Mouse (Mus musculus): Measurements from ENCODE around the gene Dnal1. TPM values are rescaled to one million over a fixed set of nuclear protein-coding genes. Genes with fewer than 3 reads are reported as not detected.

Dnal1 gene
- polyA plus RNA-seq, 1 experiment = 55.1 TPM

Other genes with a start within 250 kb of the Dnal1 start
- 71.7 and 73.3 TPM in 2 replicates for gene Numb, start 192.4 kb upstream of the Dnal1 start, polyA plus RNA-seq (2012; rRNA removed)
- gene Riox1, start 163.8 kb upstream of the Dnal1 start, polyA plus RNA-seq (2012; rRNA removed) = 11.5 and 12.0 TPM in 2 replicates
- gene Heatr4, start 129.5 kb upstream of the Dnal1 start, polyA plus RNA-seq (2012; rRNA removed) = 0.04 and 0.06 TPM in 2 replicates
- gene Acot2, start 126.5 kb upstream of the Dnal1 start, polyA plus RNA-seq (2012; rRNA removed) = 7.2 and 8.7 TPM in 2 replicates
- gene Acot1, start 104.9 kb upstream of the Dnal1 start, polyA plus RNA-seq (2012; rRNA removed) = 15.6 and 15.7 TPM in 2 replicates
- gene Acot4, start 76.0 kb upstream of the Dnal1 start, polyA plus RNA-seq (2012; rRNA removed) = 1.8 and 2.0 TPM in 2 replicates
- gene Gm49366, start 75.4 kb upstream of the Dnal1 start, polyA plus RNA-seq (2012; rRNA removed) = not detected in 2 replicates
- 1.7 TPM in 2 replicates for gene Acot3, start 62.2 kb upstream of the Dnal1 start, polyA plus RNA-seq (2012; rRNA removed)
- 2.7 and 3.5 TPM in 2 replicates for gene Acot5, start 45.0 kb upstream of the Dnal1 start, polyA plus RNA-seq (2012; rRNA removed)
- 5.8 and 5.9 TPM in 2 replicates for gene Acot6, start 13.7 kb upstream of the Dnal1 start, polyA plus RNA-seq (2012; rRNA removed)
- gene Pnma1, start 34.1 kb downstream of the Dnal1 start, polyA plus RNA-seq (2012; rRNA removed) = 4.4 and 5.3 TPM in 2 replicates
- gene Elmsan1, start 104.5 kb downstream of the Dnal1 start, polyA plus RNA-seq (2012; rRNA removed) = 8.6 and 8.7 TPM in 2 replicates
- gene Ptgr2, start 170.9 kb downstream of the Dnal1 start, polyA plus RNA-seq (2012; rRNA removed) = 34.4 and 39.4 TPM in 2 replicates
- gene Zfp410, start 202.5 kb downstream of the Dnal1 start, polyA plus RNA-seq (2012; rRNA removed) = 36.9 and 37.2 TPM in 2 replicates
- 34.9 and 38.8 TPM in 2 replicates for gene Coq6, start 247.3 kb downstream of the Dnal1 start, polyA plus RNA-seq (2012; rRNA removed)
- 15.1 and 15.5 TPM in 2 replicates for gene Fam161b, start 247.5 kb downstream of the Dnal1 start, polyA plus RNA-seq (2012; rRNA removed)